Mouse (Mus musculus) stomach, embryonic 15.5 days (tissue): Measurements from ENCODE around the gene Susd4. TPM values are rescaled to one million over a fixed set of nuclear protein-coding genes. Genes with fewer than 3 reads are reported as not detected.

Experiments
- ATAC-seq: fragments of 200-750 bp; cut with Nextera tagmentation; 2 replicates; pipeline ENCODE4 v1.8.0; 2017; ENCODE audit warnings: low read depth, moderate number of reproducible peaks, moderate TSS enrichment; ENCODE audit not compliant: insufficient read depth, low FRiP score
- H3K27ac ChIP-seq: fragments of 300-500 bp; sonication (generic); 2 replicates; pipeline ENCODE4 v1.5.1; 2015; ENCODE audit warnings: mild to moderate bottlenecking, inconsistent platforms
- H3K27me3 ChIP-seq: fragments of 300-500 bp; sonication (generic); replicated peaks from 2 replicates; pipeline ENCODE4 v1.6.1; 2015; ENCODE audit warnings: inconsistent platforms
- H3K36me3 ChIP-seq: fragments of 300-500 bp; sonication (generic); 2 replicates; pipeline ENCODE4 v1.6.1; 2015; ENCODE audit warnings: inconsistent platforms
- H3K4me1 ChIP-seq: fragments of 300-500 bp; sonication (generic); 2 replicates; pipeline ENCODE4 v1.6.1; 2015; ENCODE audit warnings: inconsistent platforms
- H3K4me2 ChIP-seq: fragments of 300-500 bp; sonication (generic); 2 replicates; pipeline ENCODE4 v1.6.1; 2015; ENCODE audit warnings: mild to moderate bottlenecking, inconsistent platforms
- H3K4me3 ChIP-seq: fragments of 300-500 bp; sonication (generic); replicated peaks from 2 replicates; pipeline ENCODE4 v1.5.1; 2015; ENCODE audit warnings: inconsistent platforms
- H3K9ac ChIP-seq: fragments of 300-500 bp; sonication (generic); 2 replicates; pipeline ENCODE4 v1.6.1; 2015; ENCODE audit warnings: inconsistent platforms
- H3K9me3 ChIP-seq: fragments of 300-500 bp; sonication (generic); 2 replicates; pipeline ENCODE4 v1.6.1; 2016; ENCODE audit warnings: inconsistent platforms
- WGBS: fragments of 180-500 bp; shearing (Covaris S2); methylation state at CpG from one replicate; pipeline ENCODE4 v1.1.7; 2015; 5-methylcytosine and 5-hydroxymethylcytosine counted together
- polyA plus RNA-seq: library from polyadenylated mRNA; unstranded; fragments of >200 nt; fragmentation: Nextera tagmentation; extraction: Ambion mirVana; gene quantifications from 2 replicates; pipeline ENCODE4 v1.2.1, GENCODE M21; 2015

Susd4 gene
- polyA plus RNA-seq, 1 experiment from 2014 or later = 17.8 TPM

- peak overlapping the region; percentile 28 for H3K4me2 ChIP-seq
- H3K4me3 ChIP-seq = no peak overlapping the region
- H3K27ac ChIP-seq = peak overlapping the region; percentile 63; the same call in 1 of the 2 replicates
- H3K27me3 ChIP-seq = no peaks in the 10 kb centered on the region
- H3K9me3 ChIP-seq = no peaks in the 10 kb centered on the region
- H3K36me3 ChIP-seq = no peaks in the 10 kb centered on the region
- H3K4me1 ChIP-seq = peaks cover 10% of the 10 kb centered on the region
- no peak overlapping the region for H3K9ac ChIP-seq
- ATAC-seq = peak; percentile 45; the same call in 1 of the 2 replicates
- WGBS = 13% methylated on average over 16 of the region's 16 CpGs
Observed at GRCm38 (mm10) chr1:182792521-182793071, 28.9 kb downstream of the Susd4 start.

- Histone ChIP-seq H3K4me3 (no peak overlapping the region), H3K36me3 (no peaks in the 10 kb centered on the region), H3K27ac (no peak overlapping the region), H3K27me3 (no peaks in the 10 kb centered on the region), H3K4me1 (peaks cover 10% of the 10 kb centered on the region), H3K4me2 (no peak overlapping the region), H3K9ac (no peak overlapping the region), H3K9me3 (no peaks in the 10 kb centered on the region)
- 82% methylated on average over 10 of the region's 10 CpGs for WGBS
- no peak for ATAC-seq
Observed at GRCm38 (mm10) chr1:182794221-182794620, 30.6 kb downstream of the Susd4 start.

DNA sequence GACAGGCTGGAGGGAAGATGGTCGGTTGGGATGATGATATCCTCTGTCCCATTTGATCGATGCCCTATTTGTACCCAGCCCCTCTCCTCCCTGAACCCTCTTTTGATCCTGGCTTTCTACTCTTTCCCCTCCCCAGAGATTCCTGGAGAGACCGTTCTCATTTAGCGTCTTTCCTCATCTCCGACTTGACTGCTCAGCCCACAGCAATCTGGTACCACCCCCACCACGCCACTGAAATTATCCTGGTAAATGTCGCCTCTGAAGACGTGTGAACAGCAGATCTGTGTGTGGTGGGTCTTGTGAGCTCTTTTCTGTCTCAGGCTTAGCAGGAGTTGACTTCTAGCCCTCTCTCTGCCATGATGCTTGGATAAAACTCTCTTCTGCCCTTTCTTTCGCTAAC lies 31.0 kb downstream of the Susd4 start:
- H3K4me1 ChIP-seq = peaks cover 10% of the 10 kb centered on the region
- H3K9me3 ChIP-seq = no peaks in the 10 kb centered on the region
- H3K27ac ChIP-seq = no peak overlapping the region
- H3K9ac ChIP-seq = no peak overlapping the region
- 89% methylated on average over 9 of the region's 9 CpGs for WGBS
- H3K4me3 ChIP-seq = no peak overlapping the region
- H3K4me2 ChIP-seq = no peak overlapping the region
- H3K36me3 ChIP-seq = no peaks in the 10 kb centered on the region
- H3K27me3 ChIP-seq = no peaks in the 10 kb centered on the region
- no peak for ATAC-seq

DNA sequence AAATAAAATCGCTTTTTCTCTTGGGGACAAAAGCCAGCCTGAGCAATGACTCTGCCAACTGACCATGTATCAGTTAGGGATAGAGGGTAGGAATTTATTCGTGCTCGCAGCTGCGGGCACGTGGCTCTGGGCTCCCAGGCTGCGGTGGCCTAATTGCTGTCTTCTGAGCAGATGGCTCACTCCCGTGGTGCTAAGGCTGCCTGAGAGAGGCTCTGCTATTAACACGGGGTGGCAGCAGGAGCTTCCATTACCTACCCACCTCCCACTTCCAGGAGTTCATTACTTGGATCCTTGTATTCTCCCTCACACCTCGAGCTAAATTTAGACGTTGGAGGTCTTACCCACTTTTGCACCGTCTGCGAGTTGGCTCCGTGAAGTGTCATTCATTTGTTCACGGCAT lies 33.4 kb downstream of the Susd4 start:
- H3K4me2 ChIP-seq = no peak overlapping the region
- H3K4me3 ChIP-seq = no peak overlapping the region
- WGBS = 69% methylated on average over 14 of the region's 14 CpGs
- no peak overlapping the region for H3K27ac ChIP-seq
- H3K9me3 ChIP-seq = no peaks in the 10 kb centered on the region
- no peak overlapping the region for H3K9ac ChIP-seq
- H3K4me1 ChIP-seq = peaks cover 5% of the 10 kb centered on the region
- no peak for ATAC-seq
- no peaks in the 10 kb centered on the region for H3K36me3 ChIP-seq
- no peaks in the 10 kb centered on the region for H3K27me3 ChIP-seq

DNA sequence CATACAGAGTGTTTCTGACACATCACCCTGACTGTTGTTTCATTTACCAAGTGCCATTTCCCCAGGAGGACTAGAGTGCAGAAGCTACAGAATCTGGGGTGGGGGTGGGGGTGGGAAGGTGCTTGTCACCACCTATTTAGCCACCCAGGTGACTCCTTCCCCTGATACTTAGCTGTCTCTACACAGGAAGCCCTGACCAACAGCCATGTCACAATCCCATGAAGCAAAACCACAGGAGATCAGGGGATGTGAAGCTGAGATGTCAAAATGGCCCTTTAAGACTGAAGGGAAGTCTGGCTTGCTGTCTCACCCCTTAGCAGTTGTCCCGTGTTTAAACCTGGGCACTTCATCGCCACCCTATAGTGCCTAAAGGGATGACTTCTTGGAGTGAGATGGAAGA lies 37.9 kb downstream of the Susd4 start:
- no peak for ATAC-seq
- Histone ChIP-seq H3K4me2 (no peak overlapping the region), H3K4me1 (no peaks in the 10 kb centered on the region), H3K36me3 (no peaks in the 10 kb centered on the region), H3K4me3 (no peak overlapping the region), H3K9ac (no peak overlapping the region), H3K27me3 (no peaks in the 10 kb centered on the region), H3K27ac (no peak overlapping the region), H3K9me3 (no peaks in the 10 kb centered on the region)
- WGBS = 72% methylated on average over 2 of the region's 2 CpGs

- no peak overlapping the region for H3K27ac ChIP-seq
- no peaks in the 10 kb centered on the region for H3K36me3 ChIP-seq
- H3K4me3 ChIP-seq = no peak overlapping the region
- H3K9ac ChIP-seq = no peak overlapping the region
- H3K27me3 ChIP-seq = no peaks in the 10 kb centered on the region
- no peak overlapping the region for H3K4me2 ChIP-seq
- WGBS = 63% methylated on average over 15 of the region's 15 CpGs
- H3K9me3 ChIP-seq = no peaks in the 10 kb centered on the region
- ATAC-seq = no peak
- H3K4me1 ChIP-seq = no peaks in the 10 kb centered on the region
Observed at GRCm38 (mm10) chr1:182802891-182803290, 39.2 kb downstream of the Susd4 start.

DNA sequence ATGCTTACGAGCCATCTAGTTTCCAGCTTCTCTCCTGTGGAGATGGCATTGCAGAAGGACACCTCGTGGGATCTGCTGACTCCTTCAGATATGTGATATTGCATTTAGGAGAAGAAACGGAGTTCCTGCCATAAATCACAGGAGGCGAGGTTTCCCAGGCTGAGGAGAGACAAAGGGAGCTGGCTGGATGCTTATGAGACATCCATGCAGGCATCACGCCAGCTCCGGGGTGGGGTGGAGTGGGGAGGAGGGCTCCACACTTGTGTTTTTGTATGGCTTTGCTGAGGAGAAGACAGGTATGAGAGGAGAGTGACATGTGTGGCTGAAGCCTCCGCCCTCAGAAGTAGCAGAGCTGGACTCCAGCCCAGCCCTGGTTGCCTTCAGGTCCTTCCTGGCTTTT lies 50.3 kb downstream of the Susd4 start:
- Histone ChIP-seq H3K4me1 (no peaks in the 10 kb centered on the region), H3K27ac (no peak overlapping the region), H3K9me3 (no peaks in the 10 kb centered on the region), H3K9ac (no peak overlapping the region), H3K4me2 (no peak overlapping the region), H3K36me3 (no peaks in the 10 kb centered on the region), H3K4me3 (no peak overlapping the region), H3K27me3 (no peaks in the 10 kb centered on the region)
- WGBS = 54% methylated on average over 7 of the region's 7 CpGs
- no peak for ATAC-seq

DNA sequence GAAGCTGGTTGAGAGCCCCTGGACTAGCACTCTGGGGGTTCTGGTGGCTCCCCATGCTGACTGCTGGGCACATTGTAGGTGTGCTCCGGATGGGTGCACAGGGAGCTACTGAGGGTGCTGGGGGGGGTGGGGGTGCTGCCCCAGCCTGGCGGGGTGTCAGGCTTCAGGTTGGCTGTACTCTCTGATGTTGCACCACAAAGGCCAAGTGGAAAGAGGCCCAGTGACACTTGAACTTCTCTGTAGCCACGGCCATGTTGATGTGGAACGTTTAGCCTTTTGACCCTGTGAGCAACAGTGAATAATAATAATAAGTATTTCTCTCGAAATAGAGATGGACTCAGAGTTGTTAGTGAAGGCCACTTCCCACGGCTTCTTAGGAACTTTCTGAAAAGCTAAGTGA lies 50.9 kb downstream of the Susd4 start:
- H3K4me2 ChIP-seq = no peak overlapping the region
- no peaks in the 10 kb centered on the region for H3K27me3 ChIP-seq
- no peak overlapping the region for H3K4me3 ChIP-seq
- H3K9me3 ChIP-seq = no peaks in the 10 kb centered on the region
- no peak overlapping the region for H3K9ac ChIP-seq
- no peaks in the 10 kb centered on the region for H3K4me1 ChIP-seq
- no peak for ATAC-seq
- H3K36me3 ChIP-seq = no peaks in the 10 kb centered on the region
- 83% methylated on average over 6 of the region's 6 CpGs for WGBS
- H3K27ac ChIP-seq = no peak overlapping the region

- 71% methylated on average over 5 of the region's 5 CpGs for WGBS
- Histone ChIP-seq H3K9me3 (no peaks in the 10 kb centered on the region), H3K4me2 (no peak overlapping the region), H3K27ac (no peak overlapping the region), H3K36me3 (no peaks in the 10 kb centered on the region), H3K9ac (no peak overlapping the region), H3K4me1 (no peaks in the 10 kb centered on the region), H3K4me3 (no peak overlapping the region), H3K27me3 (no peaks in the 10 kb centered on the region)
- ATAC-seq = no peak
Observed at GRCm38 (mm10) chr1:182817106-182817505, 53.4 kb downstream of the Susd4 start.

- ATAC-seq = no peak
- 35% methylated on average over 6 of the region's 6 CpGs for WGBS
- H3K4me1 ChIP-seq = no peaks in the 10 kb centered on the region
- H3K4me3 ChIP-seq = no peak overlapping the region
- no peak overlapping the region for H3K9ac ChIP-seq
- no peaks in the 10 kb centered on the region for H3K9me3 ChIP-seq
- no peaks in the 10 kb centered on the region for H3K36me3 ChIP-seq
- H3K4me2 ChIP-seq = no peak overlapping the region
- H3K27me3 ChIP-seq = no peaks in the 10 kb centered on the region
- H3K27ac ChIP-seq = no peak overlapping the region
Observed at GRCm38 (mm10) chr1:182817624-182818023, 54.0 kb downstream of the Susd4 start.

DNA sequence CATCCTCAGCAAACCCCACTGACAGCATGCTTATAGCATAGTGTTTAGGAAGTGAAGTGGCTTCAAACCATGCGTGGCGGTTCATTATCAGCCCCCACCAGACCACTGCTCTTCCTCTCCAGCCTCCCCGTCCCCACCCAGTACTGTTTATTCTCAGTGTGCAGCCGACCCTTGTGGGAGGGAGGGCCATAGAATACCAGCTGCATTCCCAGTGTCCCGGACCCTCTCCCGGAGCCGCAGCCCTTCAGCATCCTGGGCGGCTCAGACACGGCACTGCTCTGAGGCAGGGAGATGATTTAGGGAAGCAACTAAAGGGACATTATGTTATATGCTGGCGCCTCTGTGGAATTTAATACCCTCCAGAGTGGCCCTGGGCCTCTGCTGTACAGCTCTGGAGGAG lies 55.3 kb downstream of the Susd4 start:
- Histone ChIP-seq H3K36me3 (no peaks in the 10 kb centered on the region), H3K4me3 (no peak overlapping the region), H3K9ac (no peak overlapping the region), H3K27me3 (no peaks in the 10 kb centered on the region), H3K9me3 (no peaks in the 10 kb centered on the region), H3K4me2 (peak overlapping the region; percentile 21; the same call in 1 of the 2 replicates), H3K4me1 (no peaks in the 10 kb centered on the region), H3K27ac (no peak overlapping the region)
- no peak for ATAC-seq
- WGBS = 27% methylated on average over 10 of the region's 10 CpGs

DNA sequence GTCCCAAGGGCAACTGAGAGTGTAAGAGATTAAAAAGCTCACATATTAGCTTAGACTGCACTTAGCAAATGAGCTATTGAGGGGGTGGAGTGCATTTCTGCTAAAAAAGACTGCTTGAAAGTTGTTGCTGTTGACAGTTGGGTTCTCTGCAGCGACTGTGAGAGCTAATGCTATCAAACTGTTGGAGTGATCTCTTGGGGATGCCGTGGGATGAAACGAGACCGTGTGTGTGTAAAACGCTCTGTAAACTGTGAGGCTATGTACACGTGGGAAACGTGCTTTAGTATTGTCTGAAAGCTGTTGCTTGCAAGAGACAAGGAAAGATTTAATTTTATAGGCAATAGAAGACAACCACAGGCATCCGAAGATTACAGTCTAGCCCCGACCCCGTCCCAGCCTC lies 59.1 kb downstream of the Susd4 start:
- ATAC-seq = no peak
- H3K4me1 ChIP-seq = peaks cover 3% of the 10 kb centered on the region; the same call in 1 of the 2 replicates

More for the DNA sequence above, 59.1 kb downstream of the Susd4 start:
- Histone ChIP-seq H3K9ac (no peak overlapping the region), H3K36me3 (no peaks in the 10 kb centered on the region), H3K27ac (no peak overlapping the region), H3K4me2 (no peak overlapping the region), H3K9me3 (no peaks in the 10 kb centered on the region), H3K27me3 (no peaks in the 10 kb centered on the region), H3K4me3 (no peak overlapping the region)
- WGBS = 71% methylated on average over 10 of the region's 10 CpGs
